Mouse (Mus musculus) neural tube, embryonic 10.5 days (tissue): Measurements from ENCODE around the gene Krcc1.
"Not testable (repeated sequence)": the region's sequence is repeated elsewhere in the genome, so short reads cannot be mapped to it uniquely, and the experiment has no call there.

Experiments used
- DNase-seq: peaks from one replicate; pipeline ENCODE4 v3.0.0-alpha.2; 2017; ENCODE audit warnings: low spot score; ENCODE audit errors: extremely low spot score

Krcc1 gene

DNA sequence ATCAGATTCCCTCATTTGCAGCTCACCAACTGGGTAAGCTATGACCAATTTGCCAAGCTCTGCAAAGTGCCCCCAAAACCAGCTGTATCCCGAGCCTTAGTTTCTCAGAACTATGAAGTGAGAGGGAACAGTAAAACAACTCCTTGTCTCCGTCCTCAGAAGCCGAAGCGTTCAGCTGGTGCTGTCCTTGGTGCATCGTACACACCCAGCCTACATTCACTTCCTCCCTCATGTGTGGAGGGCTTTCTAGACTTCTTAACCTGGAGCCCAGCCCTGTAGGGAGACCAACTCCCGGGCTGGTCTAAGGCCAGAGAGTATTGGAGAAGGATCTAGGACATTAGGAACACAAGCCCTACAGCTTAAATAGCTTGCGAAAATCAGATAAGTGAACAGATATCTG, 59.0 kb downstream of the Krcc1 start:
- no peak for DNase-seq

DNA sequence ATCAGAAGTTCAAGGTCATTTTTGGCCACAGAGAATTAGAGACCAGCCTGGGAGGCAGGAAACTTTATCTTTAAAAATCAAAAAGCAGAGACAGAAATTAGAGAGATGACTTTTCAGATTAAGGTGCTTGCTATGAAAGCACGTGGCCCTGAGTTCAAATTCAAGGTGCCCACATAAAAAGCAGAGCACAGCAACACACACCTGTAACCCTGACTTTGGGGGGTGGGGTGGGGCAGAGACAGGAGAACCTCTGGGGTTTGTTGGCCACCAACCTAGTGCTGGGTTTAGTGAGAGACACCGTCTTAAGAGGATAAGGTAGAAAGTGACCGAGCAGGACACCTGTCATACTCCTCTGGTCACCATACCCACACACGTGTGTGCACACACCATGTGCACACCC, 60.0 kb downstream of the Krcc1 start:
- not testable (repeated sequence) for DNase-seq

DNA sequence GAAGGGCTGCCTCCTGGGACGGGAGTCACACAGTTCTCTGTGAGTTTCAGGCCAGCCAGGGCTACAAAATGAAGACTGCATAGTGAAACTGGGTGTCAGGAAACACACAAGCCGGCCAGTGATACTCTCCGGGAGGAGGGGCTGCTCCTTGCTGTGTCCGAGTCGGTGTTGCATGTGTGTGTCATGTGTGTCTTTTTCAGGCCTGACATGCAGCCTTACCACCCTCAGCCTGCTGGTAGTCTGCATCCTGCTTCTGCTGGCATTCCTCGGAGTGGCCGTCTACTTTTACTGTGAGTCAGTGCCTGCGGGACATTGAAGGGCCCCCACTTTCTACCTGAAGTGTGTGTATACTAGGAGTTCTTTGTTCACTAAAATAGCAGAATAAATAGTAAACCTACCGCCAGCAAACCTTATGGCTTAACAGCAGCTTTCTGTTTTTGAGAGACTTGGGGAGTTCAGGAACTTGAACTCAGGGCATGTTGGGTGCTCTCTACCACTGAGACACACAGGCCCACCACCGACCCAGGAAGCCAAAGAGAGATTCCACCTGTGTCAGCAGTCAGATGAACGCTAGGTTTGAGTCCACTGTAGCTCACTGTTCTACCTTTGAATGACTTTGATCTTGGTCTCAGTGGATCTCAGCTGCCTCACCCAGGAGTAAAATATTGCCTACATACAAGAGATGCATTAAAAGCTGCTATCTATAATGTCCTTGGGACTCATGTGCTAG, 60.9 kb downstream of the Krcc1 start:
- DNase-seq = no peak

GRCm38 (mm10) chr6:71333031-71333430, 61.6 kb downstream of the Krcc1 start:
- DNase-seq = no peak

DNA sequence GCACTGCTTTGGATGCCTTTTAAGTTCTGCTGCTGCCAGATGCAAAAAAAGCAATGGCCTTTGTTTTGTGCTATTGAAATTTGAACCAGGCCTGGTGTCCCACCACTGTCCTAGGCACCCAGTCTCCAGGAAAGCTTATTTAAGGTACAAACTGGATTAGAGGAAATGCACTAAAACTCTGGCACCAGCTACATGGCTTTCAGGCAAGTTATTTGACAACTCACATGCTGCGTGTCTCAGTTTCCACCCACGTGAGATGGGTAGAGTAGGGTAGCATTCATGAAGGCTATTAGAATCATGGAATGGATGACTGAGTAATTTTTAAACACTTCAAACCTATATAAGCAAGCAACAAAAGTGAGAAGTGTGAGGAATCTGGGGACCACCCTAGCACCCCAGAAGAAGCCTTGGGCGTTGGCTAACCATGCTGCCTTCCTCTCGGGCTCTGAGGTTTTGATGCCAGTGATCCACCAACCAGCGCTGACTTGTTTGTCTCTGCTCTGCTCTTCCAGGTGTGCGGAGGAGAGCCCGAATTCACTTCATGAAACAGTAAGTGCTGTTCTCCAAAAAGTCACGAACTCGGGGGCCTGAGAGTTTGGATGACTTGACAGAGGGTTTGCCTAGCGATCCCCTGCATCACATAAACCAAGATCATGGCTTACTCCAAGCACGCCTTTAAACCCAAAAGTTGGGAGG, 62.2 kb downstream of the Krcc1 start:
- no peak for DNase-seq
